Mouse (Mus musculus) cerebellum, postnatal 4 days (tissue): ENCODE results near the gene Opa3.

Experiments used
- DNase-seq, 2 experiments: peaks; one replicate each; pipeline ENCODE4 v3.0.0; 2022; ENCODE audit warnings: low spot score in 2 of 2, mixed read lengths in 1 of 2

Opa3 gene

DNA sequence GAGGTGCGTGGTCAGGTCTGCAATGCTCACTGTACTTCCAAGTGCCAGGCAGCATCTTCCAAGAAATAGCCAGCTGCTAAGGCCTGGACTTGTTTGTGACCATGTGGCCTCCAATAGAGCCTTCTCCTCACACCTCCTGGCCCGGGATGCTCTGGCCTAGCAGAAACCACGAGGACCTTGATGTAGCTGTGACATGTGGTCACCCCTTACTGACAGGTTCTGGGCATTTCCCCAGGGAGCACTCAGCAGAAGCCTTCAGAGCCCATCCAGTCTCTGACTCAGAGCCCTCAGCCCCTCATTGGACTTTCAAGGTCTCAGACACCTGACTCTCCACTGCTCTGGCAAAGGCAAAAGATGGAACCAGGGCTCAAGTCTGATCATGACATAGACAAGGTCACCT lies 16.9 kb downstream of the Opa3 start:
- no peak for DNase-seq

DNA sequence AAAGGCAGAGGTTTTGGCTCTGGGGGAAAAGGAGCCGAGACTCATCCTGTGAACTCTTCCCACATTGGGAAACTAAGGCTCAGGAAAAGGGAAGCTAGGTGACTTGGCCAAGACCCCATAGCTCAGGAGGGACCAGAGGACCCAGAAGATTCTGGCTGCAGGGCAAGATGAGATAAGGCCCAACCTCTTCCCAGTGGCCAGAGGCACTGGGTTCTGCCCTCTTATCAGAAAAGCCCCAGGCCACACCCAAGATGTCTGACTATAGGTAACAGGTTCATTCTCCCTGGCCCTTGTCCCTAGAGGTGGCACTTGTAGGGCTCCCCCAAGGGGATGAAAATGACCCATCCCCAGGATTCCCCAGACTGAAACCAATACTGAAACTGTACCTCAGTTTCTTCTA lies 18.7 kb downstream of the Opa3 start:
- no peak for DNase-seq

DNA sequence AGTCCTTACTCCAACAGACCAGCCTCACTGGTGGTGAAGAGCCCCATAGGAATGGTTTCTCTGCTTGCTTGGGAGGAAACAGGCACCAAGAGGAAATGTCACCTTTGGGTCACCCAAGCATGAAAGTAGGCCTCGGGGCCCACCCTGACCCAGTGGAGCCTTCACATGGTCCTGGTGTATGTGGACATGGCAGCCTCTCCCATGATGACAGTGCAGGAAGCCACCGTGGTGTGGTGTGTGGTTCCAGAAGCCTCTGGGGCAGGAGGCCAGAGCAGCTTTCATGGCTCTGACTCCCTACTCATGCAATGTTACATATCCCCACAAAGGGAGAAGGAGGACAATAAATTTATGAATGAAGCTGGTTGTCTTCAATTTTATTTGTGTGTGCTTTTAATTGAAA lies 19.4 kb downstream of the Opa3 start:
- no peak for DNase-seq

DNA sequence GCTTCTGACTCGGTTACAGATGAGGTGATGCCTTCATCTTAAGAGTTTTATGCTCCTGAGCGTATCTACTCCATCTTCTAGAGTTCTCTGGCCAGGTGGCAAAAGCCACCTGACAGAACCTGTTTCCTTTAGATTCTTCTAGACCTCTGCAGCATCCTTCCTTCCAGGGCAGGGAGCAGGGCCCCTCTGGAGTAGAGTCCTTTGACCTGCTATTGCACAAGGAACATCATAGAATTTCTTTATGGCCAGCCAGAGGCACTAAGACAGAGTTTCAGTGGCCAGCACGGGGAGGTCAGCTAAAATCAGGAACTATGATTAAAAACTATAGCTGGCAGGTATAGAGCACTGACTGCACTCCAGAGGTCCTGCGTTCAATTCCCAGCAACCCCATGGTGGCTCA lies 23.9 kb downstream of the Opa3 start:
- no peak for DNase-seq

DNA sequence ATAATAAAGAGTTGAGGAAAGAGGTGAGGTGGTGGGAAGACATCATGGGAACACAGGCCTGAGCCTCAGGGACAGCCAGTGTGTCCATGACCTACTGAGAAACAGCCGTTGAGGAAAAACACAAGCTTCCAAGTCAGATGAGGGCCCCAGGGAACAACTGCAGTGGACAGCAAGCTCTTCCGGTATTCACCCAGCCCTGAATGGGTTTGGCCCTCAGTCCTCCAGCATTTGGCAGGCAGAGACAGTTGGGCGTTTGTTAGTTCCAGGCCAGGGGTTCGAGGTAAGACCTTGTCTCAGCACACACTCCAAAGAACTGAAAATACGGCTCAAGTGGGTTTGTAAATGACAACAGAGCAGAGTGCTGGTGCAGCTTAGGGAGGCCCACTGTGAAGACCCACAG lies 25.3 kb downstream of the Opa3 start:
- no peak for DNase-seq

DNA sequence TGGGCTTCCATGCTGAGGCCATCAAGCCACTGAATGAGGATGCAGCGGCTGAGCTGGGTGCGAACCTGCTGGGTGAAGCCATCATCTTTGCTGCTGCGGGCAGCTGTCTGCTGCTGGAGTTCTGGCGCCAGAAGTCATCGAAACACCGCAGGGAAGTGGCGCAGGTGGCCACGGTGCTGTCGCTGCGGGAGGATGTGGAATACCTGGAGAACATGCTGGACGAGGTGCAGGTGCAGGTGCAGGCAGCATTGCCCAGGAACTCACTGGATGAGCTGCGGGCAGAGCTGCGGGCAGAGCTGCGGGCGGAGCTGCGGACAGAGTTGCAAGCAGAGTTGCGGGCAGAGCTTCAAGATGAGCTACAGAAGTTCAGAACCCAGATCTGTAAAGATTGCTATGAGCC lies 27.3 kb downstream of the Opa3 start:
- no peak for DNase-seq

DNA sequence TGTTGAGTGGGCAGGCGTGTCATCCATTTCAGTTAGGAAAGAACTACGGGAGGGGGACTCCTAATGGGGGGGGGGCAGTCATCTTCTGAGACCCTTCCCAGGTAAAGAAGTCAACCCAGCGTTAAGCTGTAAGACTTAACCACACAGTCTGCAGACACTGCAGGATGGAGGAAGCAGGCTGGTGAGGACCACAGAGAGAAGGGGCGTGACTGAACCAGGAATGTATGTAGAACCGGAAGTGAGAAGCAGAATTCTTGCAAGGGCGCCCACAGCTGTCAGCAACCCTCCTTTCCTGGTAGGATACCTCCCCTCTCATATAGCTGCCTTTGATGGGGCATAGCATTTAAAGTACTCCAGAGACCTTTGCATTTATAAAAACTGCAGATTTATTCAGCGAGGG lies 28.4 kb downstream of the Opa3 start:
- DNase-seq, result no peak

DNA sequence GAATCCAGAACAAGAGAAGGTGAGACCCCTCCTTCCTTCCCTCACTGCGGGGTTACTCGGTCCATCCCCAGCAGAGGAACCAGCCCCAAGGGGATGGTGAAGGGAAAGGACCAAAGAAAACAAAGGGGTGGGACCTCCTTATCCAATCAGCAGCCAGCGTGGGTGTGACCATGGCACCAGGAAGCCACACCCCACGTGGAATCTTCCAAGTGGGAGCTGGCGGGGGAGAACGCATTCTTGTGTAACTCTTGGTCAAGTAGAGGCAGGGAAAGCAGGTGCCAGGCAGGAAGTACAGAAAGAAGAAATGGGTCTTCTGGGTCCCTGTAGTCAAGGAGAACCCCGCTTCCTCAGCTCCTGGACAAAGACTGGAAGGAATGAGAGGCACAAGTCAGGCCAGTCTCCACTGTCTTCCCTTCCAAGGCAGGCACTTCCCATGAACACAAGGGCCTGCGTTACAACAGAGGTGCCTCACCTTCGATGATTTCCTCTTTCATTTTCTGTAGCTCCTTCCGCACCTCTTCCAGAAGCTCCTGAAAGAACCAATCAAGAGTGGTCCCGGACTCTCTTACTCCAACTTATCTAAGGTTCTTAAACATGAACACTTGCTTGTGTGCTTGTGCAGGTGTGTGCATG lies 29.4 kb downstream of the Opa3 start:
- DNase-seq, result peak in 1 of 2 experiments; percentile 34

DNA sequence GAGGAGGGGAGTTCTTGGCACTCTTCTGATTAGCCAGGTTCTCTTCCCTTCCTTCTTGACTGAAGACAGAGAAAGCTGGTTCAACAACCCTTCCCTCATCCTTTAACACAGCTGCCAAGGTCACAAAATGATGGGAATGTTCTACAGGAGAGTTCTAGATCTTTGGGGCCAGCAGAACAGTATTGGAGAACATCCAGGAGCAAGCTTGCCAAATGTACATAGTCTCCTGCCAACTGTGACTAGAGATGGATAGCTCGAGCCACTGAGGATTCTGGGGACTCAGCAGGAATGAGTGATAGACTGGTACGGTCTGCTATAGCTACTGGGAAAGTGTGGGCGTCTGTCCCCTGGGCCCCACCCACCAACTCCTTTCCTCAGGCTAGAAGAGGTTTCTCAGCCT lies 30.2 kb downstream of the Opa3 start:
- DNase-seq, result no peak

DNA sequence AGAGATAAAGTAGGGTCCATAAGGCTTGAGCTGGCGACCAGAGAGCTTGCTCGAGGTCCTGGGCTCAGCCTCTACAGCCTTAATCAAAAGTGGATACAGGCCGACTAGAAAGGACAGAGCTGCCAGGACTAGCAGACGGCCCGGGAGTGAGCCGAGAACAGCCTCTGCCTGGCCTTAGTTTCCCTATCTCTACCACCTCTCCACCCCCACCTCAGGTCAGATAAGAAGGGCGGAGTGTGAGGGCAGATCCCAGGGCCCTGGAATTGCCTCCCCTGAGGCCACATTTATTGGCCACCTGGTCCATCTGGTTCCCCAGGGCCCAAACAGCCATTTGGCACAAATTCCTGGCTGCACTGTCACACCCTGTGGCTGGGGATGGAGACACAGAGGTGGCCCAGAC lies 37.0 kb downstream of the Opa3 start:
- DNase-seq, result no peak

DNA sequence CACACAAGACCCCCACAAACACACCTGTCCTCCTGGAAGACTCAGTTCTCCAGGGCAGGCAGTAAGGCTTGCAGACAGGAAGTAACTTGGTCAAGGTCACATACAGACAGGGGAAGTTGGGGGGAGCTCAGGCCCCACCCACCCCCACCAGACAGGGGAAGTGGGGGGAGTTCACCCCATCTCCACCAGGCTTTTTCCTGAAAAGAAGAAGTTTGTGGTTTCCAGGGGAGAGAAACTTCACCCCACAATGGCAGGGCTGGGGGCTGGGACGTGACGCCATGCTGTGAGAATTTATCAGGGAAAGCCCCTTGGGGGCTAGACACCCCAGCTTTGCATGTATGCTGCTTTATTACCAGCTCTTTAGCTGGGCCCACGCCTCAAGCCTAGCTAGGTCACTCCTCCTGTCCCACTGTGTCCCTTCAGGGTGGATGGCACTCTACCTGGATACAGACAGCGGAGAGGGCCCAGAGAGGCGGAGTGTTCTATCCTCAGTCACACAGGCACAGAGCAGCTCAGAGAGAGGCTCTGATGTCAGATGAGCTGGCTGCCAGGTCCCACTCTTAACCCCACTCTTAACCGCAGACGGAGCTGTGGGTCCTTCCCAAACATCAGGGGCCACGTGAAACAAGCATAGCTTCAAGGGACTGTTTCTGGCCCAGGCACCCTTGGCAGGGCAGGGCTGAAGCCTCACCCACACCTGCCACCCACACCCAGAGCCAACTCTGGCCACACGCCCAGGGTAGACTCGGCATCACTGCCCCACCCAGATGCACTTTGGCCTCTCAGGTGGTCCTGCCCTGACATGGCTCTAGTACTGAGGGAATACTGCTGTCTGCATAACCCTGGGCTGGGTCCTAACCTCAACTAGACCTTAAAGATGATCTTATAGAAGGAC lies 38.0 kb downstream of the Opa3 start:
- DNase-seq, result no peak

DNA sequence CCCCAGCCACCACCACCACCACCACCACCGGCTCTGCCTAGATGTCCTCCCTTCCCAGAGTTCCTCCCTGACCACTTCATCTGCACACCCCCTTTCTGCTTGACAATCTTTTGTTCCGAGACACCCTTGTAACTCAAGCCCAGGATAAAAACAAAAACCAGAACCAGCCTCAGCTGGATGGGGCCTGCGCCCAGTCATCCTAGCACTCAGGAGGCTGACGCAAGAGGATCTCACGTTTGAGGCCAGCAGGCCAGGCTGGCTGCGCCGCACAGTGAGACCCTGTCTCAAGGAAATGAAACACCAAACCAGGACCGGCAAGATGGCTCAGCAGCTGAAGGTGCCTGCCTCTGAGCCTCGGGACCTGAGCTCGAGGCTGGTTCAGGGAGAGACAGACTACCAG lies 38.9 kb downstream of the Opa3 start:
- DNase-seq, result no peak

DNA sequence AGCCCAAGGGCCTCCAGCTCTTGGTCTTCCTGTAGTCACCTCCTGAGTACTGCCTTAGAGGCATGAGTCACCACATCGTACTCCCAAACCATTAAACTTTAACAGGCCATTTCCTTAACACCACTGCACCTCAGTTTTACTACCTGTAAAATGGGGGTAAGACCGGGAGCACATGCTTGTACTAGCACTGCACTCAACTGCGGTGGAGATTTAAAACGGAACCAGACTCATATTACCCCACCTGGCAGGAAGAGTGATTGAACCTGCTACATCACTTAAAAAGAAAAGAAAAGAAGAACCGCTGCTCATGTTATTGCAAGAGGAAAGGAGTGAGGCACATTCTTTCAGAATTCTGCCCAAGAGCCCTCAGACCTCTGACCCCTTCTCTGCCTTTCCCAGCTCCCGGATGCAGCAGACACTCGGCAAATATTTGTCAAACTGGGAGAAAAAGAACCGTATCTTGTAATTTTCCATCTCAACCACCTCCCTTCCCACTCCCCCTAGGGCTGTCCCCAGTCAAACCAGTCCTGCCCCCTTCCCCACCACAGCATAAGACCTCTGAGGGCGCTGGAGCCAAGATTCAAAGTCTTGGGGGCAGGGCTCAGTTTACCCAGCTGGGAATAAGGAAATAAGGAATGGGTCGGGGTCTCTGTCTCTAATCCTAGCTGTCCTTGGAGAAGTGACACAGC lies 41.0 kb downstream of the Opa3 start:
- DNase-seq, result no peak

DNA sequence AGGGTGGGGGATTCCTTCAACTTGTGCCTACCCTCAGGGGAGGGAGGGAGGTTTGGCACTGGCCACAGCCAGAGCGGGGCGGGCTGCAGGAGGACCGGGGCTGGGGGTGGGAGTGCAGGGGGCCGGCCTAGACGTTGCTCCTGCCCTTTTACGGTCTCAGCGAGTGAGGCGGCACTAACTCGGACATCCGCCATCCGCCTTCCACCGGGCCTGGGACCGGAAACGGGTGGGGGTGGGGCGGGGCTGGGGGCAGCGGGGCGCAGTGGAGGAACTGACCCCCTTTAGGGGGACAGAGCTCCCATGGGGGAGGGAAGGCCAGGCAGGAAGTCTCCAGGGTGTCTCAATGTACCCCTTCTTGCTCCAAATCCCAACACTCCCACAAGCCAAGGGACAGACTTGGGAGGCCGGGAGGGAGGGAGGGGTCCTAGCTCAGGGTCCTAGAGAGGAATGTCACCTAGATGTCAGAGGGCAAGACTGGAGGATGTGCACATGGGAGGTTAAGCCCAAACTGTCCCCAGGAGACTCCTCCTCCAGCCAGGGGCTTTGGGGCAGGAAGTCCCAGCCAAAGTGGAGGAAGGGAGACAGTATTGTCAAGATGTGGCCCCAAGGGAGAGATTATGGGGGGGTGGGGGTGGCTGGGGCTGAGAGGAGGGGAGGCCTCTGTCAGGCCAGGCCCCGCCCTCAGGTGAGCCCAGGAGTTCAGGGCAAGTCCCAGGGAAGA lies 41.7 kb downstream of the Opa3 start:
- DNase-seq, result no peak

DNA sequence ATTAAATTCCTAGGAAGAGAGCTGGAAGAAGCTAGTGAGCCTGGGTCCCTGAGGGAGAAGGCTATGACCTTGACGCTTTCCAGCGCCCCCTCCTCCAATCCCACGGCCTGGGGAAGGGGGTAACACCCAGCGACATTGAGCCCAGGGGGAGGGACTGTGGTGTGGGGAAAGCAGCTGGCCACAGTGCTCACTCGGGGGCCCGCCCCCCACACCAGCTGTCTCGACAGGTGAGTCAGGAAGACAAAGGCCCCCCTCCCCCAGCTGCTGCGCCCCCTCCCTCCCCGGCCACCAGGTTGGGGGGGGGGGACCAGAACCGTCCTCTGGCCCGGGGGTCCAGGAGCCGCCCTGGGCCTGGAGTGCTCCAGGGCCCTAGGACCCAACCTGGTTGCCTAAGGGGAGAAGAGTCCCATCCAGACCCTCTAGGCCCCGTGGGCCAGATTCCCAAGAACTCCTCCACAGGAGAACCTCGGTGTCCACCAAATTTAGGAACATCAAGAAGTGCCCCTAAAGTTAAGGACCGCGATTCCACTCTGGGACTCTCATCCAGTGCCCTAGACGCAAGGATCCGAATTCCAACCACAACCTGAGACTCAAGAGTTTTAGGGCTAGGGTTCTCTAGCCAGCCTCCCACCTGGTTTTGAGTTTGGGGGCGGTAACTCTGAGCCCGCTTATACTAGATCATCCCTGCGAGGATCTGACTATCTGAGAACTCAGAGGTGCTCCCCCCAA lies 42.5 kb downstream of the Opa3 start:
- no peak for DNase-seq

DNA sequence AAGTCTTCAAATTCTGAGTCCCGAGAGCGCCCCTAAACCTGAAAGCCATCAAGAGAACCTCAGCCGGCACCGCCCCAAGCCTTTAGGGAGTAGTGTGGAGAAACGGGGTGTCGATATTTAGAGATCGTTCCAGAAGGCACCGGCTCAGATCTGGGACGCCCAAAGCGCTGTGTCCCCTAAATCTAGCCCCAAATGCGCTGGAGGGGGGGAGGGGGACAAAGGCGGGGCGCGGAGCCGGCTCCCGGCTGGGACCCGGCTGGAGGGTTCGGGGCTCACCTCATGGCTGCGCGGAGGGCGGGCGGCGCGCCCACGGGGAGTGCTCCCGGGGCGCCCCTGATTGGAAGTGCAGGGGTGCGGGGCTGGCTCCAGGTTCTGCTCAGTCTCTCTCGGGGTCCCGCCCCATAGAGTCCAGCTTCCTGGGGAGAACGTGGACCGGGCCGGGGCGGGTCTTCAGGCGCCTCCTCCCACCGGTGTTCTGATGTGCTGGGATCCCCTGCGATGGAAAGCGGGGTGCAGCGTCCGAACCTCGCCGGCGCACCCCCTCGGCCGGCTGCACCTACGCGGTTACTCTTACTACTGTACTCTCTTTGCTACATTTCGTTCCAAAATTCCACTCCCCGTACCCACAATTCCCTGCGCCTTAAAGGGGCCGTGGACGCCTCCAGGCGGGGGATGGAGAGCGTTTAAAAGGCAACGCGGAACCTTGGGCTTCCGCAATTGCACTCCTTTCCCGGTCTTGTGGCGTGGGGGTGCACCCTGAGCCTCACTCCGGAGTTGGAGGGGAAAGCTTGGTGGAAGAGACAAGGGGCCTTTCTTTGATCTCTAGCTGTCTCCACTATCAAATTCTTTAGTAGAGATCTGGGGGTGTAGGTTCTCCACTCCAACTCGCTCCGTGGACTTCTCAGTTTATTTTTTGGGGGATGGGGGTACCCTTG lies 43.4 kb downstream of the Opa3 start, which contains the start of gene Vasp:
Vasp (minus strand) TSS at position 580 of the 935 bp plus-strand sequence.
- peak; percentile 38 to 63 for DNase-seq

DNA sequence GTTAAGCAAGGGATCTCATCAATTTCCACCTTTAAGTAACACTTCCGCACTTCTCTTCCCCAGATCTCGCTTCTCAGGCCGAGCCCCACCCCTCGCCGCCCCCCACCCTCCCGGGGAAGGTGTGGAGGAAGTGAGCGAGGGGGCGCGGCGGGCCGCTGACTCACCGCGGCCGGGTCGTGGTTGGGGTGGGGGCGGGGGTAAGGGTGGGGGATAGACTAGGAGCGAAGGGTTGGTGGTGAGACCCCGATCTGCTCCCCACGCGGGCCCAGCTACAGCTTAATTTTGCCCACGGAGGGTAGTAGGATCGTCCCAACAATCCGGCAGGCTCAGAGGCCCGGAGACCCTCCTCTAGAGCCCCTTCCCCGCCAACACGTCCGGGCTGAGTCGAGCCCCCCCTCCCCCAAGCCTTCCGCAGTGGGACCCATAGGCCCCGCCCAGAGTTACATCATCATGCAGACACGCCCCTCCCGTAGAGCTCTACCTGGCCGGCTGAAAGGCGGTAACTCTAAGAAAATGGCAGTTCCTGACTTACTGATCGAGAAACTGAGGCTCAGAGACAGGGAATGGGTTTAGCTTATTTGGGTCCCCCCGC lies 44.1 kb downstream of the Opa3 start:
- DNase-seq, result peak in 1 of 2 experiments; percentile 28

DNA sequence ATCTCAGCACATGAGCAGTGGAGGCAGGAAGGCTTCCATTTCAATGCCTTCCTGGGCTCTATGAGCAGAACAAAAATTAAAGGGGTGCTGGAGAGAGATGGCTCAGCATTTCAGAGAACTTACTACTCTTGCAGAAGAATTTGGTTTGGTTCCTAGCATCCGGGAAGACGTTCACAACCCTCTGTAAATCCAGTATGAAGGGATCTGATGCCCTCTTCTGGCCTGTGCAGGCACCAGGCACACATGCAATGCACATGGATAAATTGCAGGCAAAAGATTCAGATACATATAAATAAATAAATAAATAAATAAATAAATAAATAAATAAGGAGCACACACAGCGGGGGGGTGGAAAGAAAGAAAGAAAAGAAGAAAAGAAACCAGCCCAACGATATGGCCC lies 48.1 kb downstream of the Opa3 start:
- DNase-seq, result no peak

DNA sequence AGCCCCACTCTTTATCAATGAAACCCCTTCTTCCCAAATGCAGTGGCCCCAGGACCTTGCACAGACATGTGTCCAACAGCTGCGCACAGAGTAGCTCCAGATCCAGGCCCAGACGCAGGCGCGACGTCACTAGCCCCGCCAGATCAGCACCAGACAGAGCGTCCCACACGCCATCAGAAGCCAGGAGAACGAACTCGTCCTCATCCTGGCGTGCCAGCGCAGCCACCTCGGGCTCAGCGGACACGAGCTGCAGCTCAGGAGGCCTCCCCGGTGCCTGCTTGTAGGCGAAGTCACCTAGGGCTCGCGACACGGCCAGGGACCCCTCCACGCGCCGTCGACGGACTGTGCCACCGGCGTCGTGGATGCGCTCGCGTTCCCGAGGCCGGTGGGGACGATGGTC lies 50.9 kb downstream of the Opa3 start:
- DNase-seq, result no peak

DNA sequence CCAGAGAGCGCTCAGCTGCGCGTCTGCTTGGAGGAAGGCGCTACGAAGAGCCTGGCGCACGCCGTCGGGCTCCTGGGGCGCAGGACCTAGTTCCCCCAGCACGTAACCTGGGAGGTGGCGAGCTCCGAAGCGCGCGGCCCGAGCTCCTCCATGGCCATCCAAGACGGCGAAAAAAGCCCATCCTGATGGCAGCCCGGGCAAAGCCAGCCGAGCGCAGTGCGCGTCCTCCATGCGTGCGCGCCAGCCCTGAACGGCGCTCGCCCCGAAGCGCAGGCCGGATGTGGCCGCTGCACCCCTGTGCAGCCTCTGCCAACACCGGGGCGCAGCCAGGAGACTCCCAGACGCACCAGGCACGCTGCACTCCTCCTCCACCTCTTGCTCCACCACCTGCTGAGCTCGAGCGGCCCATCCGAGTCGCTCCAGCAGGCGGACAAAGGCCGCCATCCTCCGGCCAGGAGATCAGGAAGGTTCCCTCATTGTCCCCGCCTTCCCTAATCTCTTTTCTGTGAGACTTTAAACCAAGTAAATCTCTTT lies 51.5 kb downstream of the Opa3 start, which contains the start of gene Ppm1n:
Ppm1n (minus strand) TSS at position 484 of the 534 bp plus-strand sequence.
- no peak for DNase-seq
